Mouse (Mus musculus): Measurements from ENCODE around the gene Bola1. TPM values are rescaled to one million over a fixed set of nuclear protein-coding genes. Genes with fewer than 3 reads are reported as not detected.

The Bola1 gene
- total and polyA plus RNA-seq, 3 experiments, result 115 to 124 TPM; not detected in 1

GRCm38 (mm10) chr3:96268051-96268775 is 48.7 kb upstream of the Bola1 start, which contains the start of gene Hist2h3b:
Gene Hist2h3b, plus strand, starts transcription at chr3:96268654.
- H3K27ac ChIP-seq (ENCODE audit: control insufficient read depth, low read depth, low read length), result peak within 1 kb of the TSS; percentile 96
- H3K4me1 ChIP-seq (ENCODE audit: control insufficient read depth in 1 of 2, insufficient read depth in 2 of 2, low read length in 2 of 2), result peaks cover 0 to 18% of the 10 kb centered on the region in 2 experiments; a peak in 2 of 4 replicates
- H3K36me3 ChIP-seq (ENCODE audit: control insufficient read depth in 1 of 2, insufficient read depth in 2 of 2, low read length in 2 of 2), result peaks cover 0 to 31% of the 10 kb centered on the region in 2 experiments; a peak in 2 of 4 replicates
- H3K27me3 ChIP-seq (ENCODE audit: control insufficient read depth in 1 of 2, insufficient read depth in 2 of 2, low read length in 2 of 2), result no peaks in the 10 kb centered on the region
- peaks cover 8% of the 10 kb centered on the region; the same call in 1 of the 2 replicates for H3K79me2 ChIP-seq (ENCODE audit: control insufficient read depth, insufficient read depth, low read length, poor library complexity)
- TF ChIP-seq POLR2AphosphoS5 (IDR thresholded peaks at IDR 0.05; ENCODE audit: borderline replicate concordance, low read depth, low read length) (peak; percentile 94; the same call in 1 of the 2 replicates), GATA1 (IDR thresholded peaks at IDR 0.05; ENCODE audit: low read depth, low read length) (no peak)
- no peaks in the 10 kb centered on the region for H3K9me3 ChIP-seq (replicated peaks; ENCODE audit: insufficient read depth, low read length)
- DNase-seq (ENCODE audit: low read depth, low spot score), result peak; percentile 99
- peak within 1 kb of the TSS; percentile 56 to 57 for H3K4me3 ChIP-seq (ENCODE audit: control insufficient read depth in 1 of 2, insufficient read depth in 1 of 2, low read depth in 2 of 2, low read length in 2 of 2)
- H3K9ac ChIP-seq (ENCODE audit: control insufficient read depth, low read depth, low read length, poor library complexity, severe bottlenecking), result peak within 1 kb of the TSS; percentile 73

- Histone ChIP-seq H3K9me3 (replicated peaks; ENCODE audit: insufficient read depth, low read length) (no peaks in the 10 kb centered on the region), H3K27me3 (ENCODE audit: control insufficient read depth in 1 of 2, insufficient read depth in 2 of 2, low read length in 2 of 2) (no peaks in the 10 kb centered on the region), H3K36me3 (ENCODE audit: control insufficient read depth in 1 of 2, insufficient read depth in 2 of 2, low read length in 2 of 2) (peaks cover 0 to 31% of the 10 kb centered on the region in 2 experiments; a peak in 2 of 4 replicates), H3K27ac (ENCODE audit: control insufficient read depth, low read depth, low read length) (peak overlapping the region; percentile 96), H3K4me3 (ENCODE audit: control insufficient read depth in 1 of 2, insufficient read depth in 1 of 2, low read depth in 2 of 2, low read length in 2 of 2) (peak overlapping the region; percentile 51 to 57), H3K79me2 (ENCODE audit: control insufficient read depth, insufficient read depth, low read length, poor library complexity) (peaks cover 8% of the 10 kb centered on the region; the same call in 1 of the 2 replicates), H3K4me1 (ENCODE audit: control insufficient read depth in 1 of 2, insufficient read depth in 2 of 2, low read length in 2 of 2) (peaks cover 0 to 18% of the 10 kb centered on the region in 2 experiments; a peak in 2 of 4 replicates), H3K9ac (ENCODE audit: control insufficient read depth, low read depth, low read length, poor library complexity, severe bottlenecking) (peak overlapping the region; percentile 71)
- DNase-seq (ENCODE audit: low read depth, low spot score), result peak; percentile 72
- TF ChIP-seq ZMIZ1 (IDR thresholded peaks at IDR 0.05; ENCODE audit: low read depth, low read length) (no peak), UBTF (IDR thresholded peaks at IDR 0.05; ENCODE audit: borderline replicate concordance, insufficient read depth, low read depth, low read length) (no peak), CTCF (IDR thresholded peaks at IDR 0.05 in 2 of 3, conservative IDR thresholded peaks at IDR 0.05 in 1 of 3; ENCODE audit: control insufficient read depth in 1 of 3, insufficient read depth in 1 of 3, low read depth in 2 of 3, low read length in 3 of 3, poor library complexity in 1 of 3, severe bottlenecking in 1 of 3) (no peak), MYC (IDR thresholded peaks at IDR 0.05; ENCODE audit: low read depth, low read length) (no peak), POLR2AphosphoS2 (IDR thresholded peaks at IDR 0.05; ENCODE audit: low read length) (no peak), MAX (IDR thresholded peaks at IDR 0.05; ENCODE audit: low read length) (no peak), TAL1 (IDR thresholded peaks at IDR 0.05; ENCODE audit: low read length) (no peak), USF2 (IDR thresholded peaks at IDR 0.05; ENCODE audit: borderline replicate concordance in 1 of 2, insufficient read depth in 1 of 2, low read depth in 1 of 2, low read length in 2 of 2) (no peak), ETS1 (IDR thresholded peaks at IDR 0.05; ENCODE audit: low read depth, low read length) (no peak)
Measured at GRCm38 (mm10) chr3:96267541-96267940, 48.0 kb upstream of the Bola1 start.
